Mouse (Mus musculus): ENCODE results near the gene Plekhh3.
"Not testable (repeated sequence)": the region's sequence is repeated elsewhere in the genome, so short reads cannot be mapped to it uniquely, and the experiment has no call there.

Gene Plekhh3

GRCm38 (mm10) chr11:101171721-101172433 is 726 bp upstream of the Plekhh3 start:
- in situ Hi-C loops (cut with MboI): no loop called here

GRCm38 (mm10) chr11:101170354-101170810 is 769 bp downstream of the Plekhh3 start, which contains the start of gene Cntnap1:
Cntnap1 (plus strand) TSS chr11:101170523.
- in situ Hi-C loops (cut with MboI): no loop called here

- in situ Hi-C loops (cut with MboI): no loop called here
These were observed 1.6 kb downstream of the Plekhh3 start for GRCm38 (mm10) chr11:101169301-101170107.

- in situ Hi-C loops (cut with MboI): no loop called here
These were observed 2.7 kb downstream of the Plekhh3 start for GRCm38 (mm10) chr11:101168301-101168980.

GRCm38 (mm10) chr11:101167963-101168300 is 3.2 kb downstream of the Plekhh3 start:
- in situ Hi-C loops (cut with MboI): no loop called here

GRCm38 (mm10) chr11:101167211-101167962 is 3.8 kb downstream of the Plekhh3 start:
- in situ Hi-C loops (cut with MboI): no loop called here

- in situ Hi-C loops (cut with MboI): no loop called here
These were observed 4.8 kb downstream of the Plekhh3 start for GRCm38 (mm10) chr11:101166357-101166756.

- in situ Hi-C loops (cut with MboI): no loop called here
These were observed 6.2 kb downstream of the Plekhh3 start for GRCm38 (mm10) chr11:101164677-101165580.

GRCm38 (mm10) chr11:101164351-101164665 is 6.8 kb downstream of the Plekhh3 start:
- in situ Hi-C loops (cut with MboI): no loop called here

- in situ Hi-C loops (cut with MboI): no loop called here
These were observed 7.4 kb downstream of the Plekhh3 start for GRCm38 (mm10) chr11:101163476-101164350.

- in situ Hi-C loops (cut with MboI): no loop called here
These were observed 8.4 kb downstream of the Plekhh3 start for GRCm38 (mm10) chr11:101162772-101163171.

- in situ Hi-C loops (cut with MboI): no loop called here
These were observed 8.8 kb downstream of the Plekhh3 start for GRCm38 (mm10) chr11:101162301-101162700.

- in situ Hi-C loops (cut with MboI): no loop called here
These were observed 9.6 kb downstream of the Plekhh3 start for GRCm38 (mm10) chr11:101161551-101161950.

GRCm38 (mm10) chr11:101160981-101161505 is 10.1 kb downstream of the Plekhh3 start:
- in situ Hi-C loops (cut with MboI): not testable (repeated sequence)

- in situ Hi-C loops (cut with MboI): not testable (repeated sequence)
These were observed 11.0 kb downstream of the Plekhh3 start for GRCm38 (mm10) chr11:101160151-101160550.

- in situ Hi-C loops (cut with MboI): no loop called here
These were observed 15.3 kb downstream of the Plekhh3 start, which contains the start of gene Tubg2 for GRCm38 (mm10) chr11:101155728-101156371. Tubg2 (plus strand) TSS chr11:101155907.

- in situ Hi-C loops (cut with MboI): no loop called here
These were observed 16.0 kb downstream of the Plekhh3 start for GRCm38 (mm10) chr11:101155151-101155550.

- in situ Hi-C loops (cut with MboI): no loop called here
These were observed 16.5 kb downstream of the Plekhh3 start for GRCm38 (mm10) chr11:101154648-101155047.

- in situ Hi-C loops (cut with MboI): no loop called here
These were observed 18.3 kb downstream of the Plekhh3 start for GRCm38 (mm10) chr11:101152825-101153224.
